Mouse (Mus musculus) midbrain, embryonic 12.5 days (tissue): Measurements from ENCODE around the gene Ghrl. TPM values are rescaled to one million over a fixed set of nuclear protein-coding genes. Genes with fewer than 3 reads are reported as not detected.
"Not testable (repeated sequence)": the region's sequence is repeated elsewhere in the genome, so short reads cannot be mapped to it uniquely, and the experiment has no call there.

Source experiments
- ATAC-seq: fragments of 200-750 bp; cut with Nextera tagmentation; 2 replicates; pipeline ENCODE4 v1.8.0; 2017; ENCODE audit warnings: low read depth, moderate TSS enrichment, moderate library complexity; ENCODE audit not compliant: low FRiP score
- H3K27ac ChIP-seq: fragments of 300-500 bp; sonication (generic); replicated peaks from 2 replicates; pipeline ENCODE4 v1.5.1; 2016; ENCODE audit warnings: mild to moderate bottlenecking
- H3K27me3 ChIP-seq: fragments of 300-500 bp; sonication (generic); 2 replicates; pipeline ENCODE4 v1.6.1; 2016; ENCODE audit warnings: mild to moderate bottlenecking
- H3K36me3 ChIP-seq: fragments of 300-500 bp; sonication (generic); 2 replicates; pipeline ENCODE4 v1.6.1; 2016
- H3K4me1 ChIP-seq: fragments of 300-500 bp; sonication (generic); 2 replicates; pipeline ENCODE4 v1.6.1; 2016
- H3K4me2 ChIP-seq: fragments of 300-500 bp; sonication (generic); replicated peaks from 2 replicates; pipeline ENCODE4 v1.6.1; 2016; ENCODE audit warnings: mild to moderate bottlenecking, moderate library complexity
- H3K4me3 ChIP-seq: fragments of 300-500 bp; sonication (generic); 2 replicates; pipeline ENCODE4 v1.5.1; 2016; ENCODE audit warnings: mild to moderate bottlenecking
- H3K9ac ChIP-seq: fragments of 300-500 bp; sonication (generic); replicated peaks from 2 replicates; pipeline ENCODE4 v1.6.1; 2016; ENCODE audit warnings: mild to moderate bottlenecking, moderate library complexity
- H3K9me3 ChIP-seq: fragments of 300-500 bp; sonication (generic); 2 replicates; pipeline ENCODE4 v1.6.1; 2016; ENCODE audit warnings: mild to moderate bottlenecking
- WGBS: fragments of 180-500 bp; shearing (Covaris S2); methylation state at CpG from one replicate; pipeline ENCODE4 v1.1.7; 2016; 5-methylcytosine and 5-hydroxymethylcytosine counted together
- polyA plus RNA-seq: library from polyadenylated mRNA; unstranded; fragments of >200 nt; fragmentation: Nextera tagmentation; extraction: Ambion mirVana; gene quantifications from 2 replicates; pipeline ENCODE4 v1.2.1, GENCODE M21; 2016

The Ghrl gene
- polyA plus RNA-seq, 1 experiment from 2014 or later, result 0.84 TPM

- Histone ChIP-seq H3K4me3 (no peak overlapping the region), H3K4me2 (no peak overlapping the region), H3K4me1 (peaks cover 9% of the 10 kb centered on the region), H3K36me3 (peaks cover 55% of the 10 kb centered on the region), H3K27ac (no peak overlapping the region), H3K27me3 (no peaks in the 10 kb centered on the region), H3K9ac (no peak overlapping the region), H3K9me3 (no peaks in the 10 kb centered on the region)
- no peak for ATAC-seq
- WGBS, result 96% methylated on average over 9 of the region's 9 CpGs
These were observed 17.8 kb upstream of the Ghrl start for GRCm38 (mm10) chr6:113737318-113738046.

DNA sequence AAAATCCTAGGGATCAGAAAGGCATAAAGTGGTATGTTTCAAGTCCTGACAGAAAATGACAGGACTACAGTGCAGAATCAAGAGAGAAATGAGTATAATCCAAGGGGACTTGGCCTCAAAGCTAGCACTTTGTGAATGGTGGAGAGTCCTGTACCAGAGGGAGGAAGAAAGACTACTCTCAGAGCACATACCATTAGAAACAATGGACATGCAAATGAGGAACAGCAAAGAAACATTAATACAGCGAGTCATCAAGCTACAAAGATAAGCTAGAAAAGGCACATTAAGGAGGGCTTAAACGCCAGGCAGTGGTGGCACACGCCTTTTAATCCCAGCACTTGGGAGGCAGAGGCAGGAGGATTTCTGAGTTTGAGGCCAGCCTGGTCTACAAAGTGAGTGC is 11.6 kb upstream of the Ghrl start:
- Histone ChIP-seq H3K4me1 (no peaks in the 10 kb centered on the region), H3K4me2 (no peak overlapping the region), H3K27ac (no peak overlapping the region), H3K4me3 (no peak overlapping the region), H3K36me3 (peaks cover 99% of the 10 kb centered on the region), H3K9me3 (no peaks in the 10 kb centered on the region), H3K27me3 (no peaks in the 10 kb centered on the region), H3K9ac (no peak overlapping the region)
- 94% methylated on average over 3 of the region's 3 CpGs for WGBS
- ATAC-seq, result no peak

DNA sequence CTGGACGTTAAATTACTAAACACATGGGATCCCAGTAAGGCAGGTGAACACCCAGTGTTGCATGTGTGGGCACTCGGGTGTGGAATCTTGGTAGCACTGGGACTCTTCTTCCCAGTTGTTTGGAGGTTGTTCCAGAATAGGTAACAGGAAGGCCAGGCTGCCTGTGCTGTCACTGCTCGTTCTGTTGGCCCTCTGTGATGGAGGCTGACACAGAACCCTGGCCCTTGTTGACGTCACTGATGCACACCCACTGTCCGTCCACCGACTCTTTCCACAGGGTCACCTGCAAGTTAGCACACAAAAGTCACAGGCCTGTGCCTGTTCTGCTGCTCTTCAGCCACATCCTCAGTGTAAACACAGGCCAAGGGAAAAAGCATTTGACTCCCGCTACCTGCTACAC is 8.5 kb upstream of the Ghrl start:
- peaks cover 90% of the 10 kb centered on the region for H3K36me3 ChIP-seq
- H3K9ac ChIP-seq, result no peak overlapping the region
- ATAC-seq, result no peak
- no peak overlapping the region for H3K4me3 ChIP-seq
- H3K9me3 ChIP-seq, result no peaks in the 10 kb centered on the region
- no peak overlapping the region for H3K4me2 ChIP-seq
- H3K27me3 ChIP-seq, result no peaks in the 10 kb centered on the region
- no peak overlapping the region for H3K27ac ChIP-seq
- WGBS, result 90% methylated on average over 7 of the region's 7 CpGs
- H3K4me1 ChIP-seq, result no peaks in the 10 kb centered on the region

- no peaks in the 10 kb centered on the region for H3K9me3 ChIP-seq
- no peak overlapping the region for H3K27ac ChIP-seq
- no peak overlapping the region for H3K4me2 ChIP-seq
- H3K4me1 ChIP-seq, result no peaks in the 10 kb centered on the region
- no peak overlapping the region for H3K4me3 ChIP-seq
- H3K36me3 ChIP-seq, result peaks cover 63% of the 10 kb centered on the region
- 95% methylated on average over 4 of the region's 4 CpGs for WGBS
- no peak overlapping the region for H3K9ac ChIP-seq
- H3K27me3 ChIP-seq, result no peaks in the 10 kb centered on the region
- no peak for ATAC-seq
These were observed 1.4 kb upstream of the Ghrl start for GRCm38 (mm10) chr6:113721061-113721460.

GRCm38 (mm10) chr6:113717541-113717940 is 2.1 kb downstream of the Ghrl start:
- 90% methylated on average over 3 of the region's 3 CpGs for WGBS
- Histone ChIP-seq H3K4me2 (no peak overlapping the region), H3K36me3 (peaks cover 76% of the 10 kb centered on the region), H3K4me3 (no peak overlapping the region), H3K27ac (no peak overlapping the region), H3K4me1 (no peaks in the 10 kb centered on the region), H3K9ac (no peak overlapping the region), H3K9me3 (no peaks in the 10 kb centered on the region), H3K27me3 (no peaks in the 10 kb centered on the region)
- no peak for ATAC-seq

- H3K9me3 ChIP-seq, result no peaks in the 10 kb centered on the region
- ATAC-seq, result no peak
- peaks cover 89% of the 10 kb centered on the region for H3K36me3 ChIP-seq
- H3K27ac ChIP-seq, result no peak overlapping the region
- H3K4me3 ChIP-seq, result no peak overlapping the region
- no peak overlapping the region for H3K9ac ChIP-seq
- 86% methylated on average over 1 of the region's 1 CpGs for WGBS
- no peaks in the 10 kb centered on the region for H3K4me1 ChIP-seq
- no peak overlapping the region for H3K4me2 ChIP-seq
- H3K27me3 ChIP-seq, result no peaks in the 10 kb centered on the region
These were observed 4.9 kb downstream of the Ghrl start for GRCm38 (mm10) chr6:113714797-113715196.

DNA sequence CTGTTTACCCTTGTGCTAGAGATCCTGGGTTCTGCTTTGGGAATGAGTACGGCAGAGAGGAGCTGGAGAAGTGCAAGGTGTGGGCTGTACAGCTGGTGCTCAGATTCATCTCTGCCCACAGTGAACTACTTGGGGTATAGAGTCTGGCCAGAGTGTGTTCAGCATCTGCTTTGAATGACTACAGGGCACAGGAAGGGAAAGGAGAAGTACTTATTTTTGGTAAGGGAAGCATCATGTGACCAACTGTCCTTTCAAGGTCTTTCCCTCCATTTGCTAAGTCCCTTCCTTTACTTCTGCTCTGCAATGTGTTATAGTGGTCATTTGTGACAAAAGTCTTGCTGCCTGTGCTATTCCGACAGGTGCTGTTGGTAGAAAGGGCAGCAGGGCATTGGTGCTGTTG is 5.4 kb downstream of the Ghrl start:
- ATAC-seq, result no peak
- 94% methylated on average over 2 of the region's 2 CpGs for WGBS
- H3K4me2 ChIP-seq, result no peak overlapping the region

GRCm38 (mm10) chr6:113713389-113713788 is 6.3 kb downstream of the Ghrl start:
- not testable (repeated sequence) for H3K9ac ChIP-seq, H3K4me1 ChIP-seq, H3K27ac ChIP-seq, H3K27me3 ChIP-seq, H3K4me3 ChIP-seq, ATAC-seq, H3K4me2 ChIP-seq, H3K9me3 ChIP-seq
- H3K36me3 ChIP-seq, result peaks cover 90% of the 10 kb centered on the region
- 100% methylated on average over 5 of the region's 5 CpGs for WGBS

More for the DNA sequence above, 5.4 kb downstream of the Ghrl start:
- Histone ChIP-seq H3K9me3 (no peaks in the 10 kb centered on the region), H3K27ac (no peak overlapping the region), H3K4me3 (no peak overlapping the region), H3K4me1 (no peaks in the 10 kb centered on the region), H3K9ac (no peak overlapping the region), H3K36me3 (peaks cover 90% of the 10 kb centered on the region), H3K27me3 (no peaks in the 10 kb centered on the region)

- H3K9ac ChIP-seq, result no peak overlapping the region
- H3K9me3 ChIP-seq, result no peaks in the 10 kb centered on the region
- no peak overlapping the region for H3K4me2 ChIP-seq
- no peak overlapping the region for H3K27ac ChIP-seq
- H3K27me3 ChIP-seq, result no peaks in the 10 kb centered on the region
- H3K36me3 ChIP-seq, result peaks cover 92% of the 10 kb centered on the region
- ATAC-seq, result no peak
- no peaks in the 10 kb centered on the region for H3K4me1 ChIP-seq
- no peak overlapping the region for H3K4me3 ChIP-seq
- WGBS, result 92% methylated on average over 3 of the region's 3 CpGs
These were observed 7.0 kb downstream of the Ghrl start for GRCm38 (mm10) chr6:113712718-113713117.

- Histone ChIP-seq H3K27me3 (0 out of 2 replicates have a peak, but pooled peaks cover 10% of the 10 kb centered on the region), H3K27ac (peak overlapping the region; percentile 88), H3K4me2 (peak overlapping the region; percentile 91), H3K9me3 (no peaks in the 10 kb centered on the region), H3K9ac (peak overlapping the region; percentile 83), H3K36me3 (peaks cover 22% of the 10 kb centered on the region), H3K4me3 (peak overlapping the region; percentile 89), H3K4me1 (peaks cover 22% of the 10 kb centered on the region)
- WGBS, result under 1% methylated on average over 88 of the region's 113 CpGs
- ATAC-seq, result peak; percentile 79; the same call in 1 of the 2 replicates
These were observed 22.2 kb downstream of the Ghrl start for GRCm38 (mm10) chr6:113697222-113698205.

DNA sequence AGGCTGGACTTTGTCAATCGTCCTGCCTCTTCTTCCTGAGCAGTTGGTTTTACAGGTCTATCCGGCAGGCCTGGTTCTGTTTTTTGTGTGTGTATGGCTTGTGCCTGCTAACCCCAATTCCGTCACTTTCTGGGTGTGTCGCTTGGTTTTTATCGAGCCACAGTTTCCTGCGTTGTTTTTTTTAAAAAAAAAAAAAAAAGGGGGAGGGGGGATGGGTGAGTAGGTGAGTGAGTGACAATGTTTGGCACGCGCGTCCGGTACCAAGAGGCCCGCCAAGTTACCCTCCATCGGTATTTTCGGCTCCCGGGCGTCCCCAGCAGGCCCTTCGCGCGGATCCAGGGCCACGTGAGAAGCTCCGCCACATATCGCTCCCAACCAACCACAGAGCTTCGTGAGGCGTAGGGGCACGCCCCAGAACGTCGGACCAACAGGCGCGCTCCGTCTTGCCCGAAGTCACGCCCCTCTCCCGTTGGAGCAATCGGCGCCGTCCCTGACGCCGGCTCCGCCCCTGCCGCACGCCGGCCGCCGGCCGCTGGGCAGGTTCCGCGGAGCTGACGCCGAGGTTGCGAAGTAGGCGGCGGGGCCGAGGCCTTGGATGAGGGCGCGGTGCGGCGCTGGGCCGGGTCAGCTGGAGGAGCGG is 23.0 kb downstream of the Ghrl start, which contains the start of gene Tatdn2:
Gene Tatdn2, plus strand, starts transcription at position 469 of the 640 bp plus-strand sequence.
- Histone ChIP-seq H3K4me2 (peak within 1 kb of the TSS; percentile 91), H3K9me3 (no peaks in the 10 kb centered on the region), H3K27me3 (0 out of 2 replicates have a peak, but pooled peaks cover 10% of the 10 kb centered on the region), H3K4me1 (peaks cover 22% of the 10 kb centered on the region), H3K36me3 (peaks cover 13% of the 10 kb centered on the region), H3K9ac (peak within 1 kb of the TSS; percentile 83), H3K27ac (peak within 1 kb of the TSS; percentile 88), H3K4me3 (peak within 1 kb of the TSS; percentile 89)
- under 1% methylated on average over 58 of the region's 58 CpGs for WGBS
- ATAC-seq, result peak; percentile 100
